ENCODE assay signal across 8 mouse cellular contexts in genomic region chr15:101221298-101222104, GRCm38 (mm10). TPM values are rescaled to one million over a fixed set of nuclear protein-coding genes. Genes with fewer than 3 reads are reported as not detected.
DNase-seq lines count a peak whose midpoint lies in the region; ATAC-seq lines count a peak whose summit lies in the region.

No protein-coding gene starts in this region.

- H3K4me3 ChIP-seq in hindbrain, embryonic 13.5 days: no peak overlapping the region

- peaks cover 33% of the 10 kb centered on the region for H3K27me3 ChIP-seq in hindbrain, embryonic 13.5 days

- H3K9me3 ChIP-seq in hindbrain, embryonic 13.5 days: no peaks in the 10 kb centered on the region

- peak; percentile 91 for DNase-seq in ES-CJ7 (ENCODE audit: low read depth, low spot score)
- DNase-seq in cerebellum, adult 9-10 months: peak; percentile 90
- peak; percentile 79 to 86 for DNase-seq in frontal cortex, postnatal 14 days (ENCODE audit: low spot score in 2 of 2)
- peak; percentile 85 to 98 for DNase-seq in layer of hippocampus, postnatal 25 days (ENCODE audit: extremely low spot score in 1 of 2, low spot score in 1 of 2)
- peak; percentile 96 for DNase-seq in lung, postnatal 10 days
- DNase-seq in retina, postnatal 1 day: peak; percentile 89
- DNase-seq in urinary bladder, postnatal 10 days (ENCODE audit: low spot score): peak; percentile 76

- WGBS in hindbrain, embryonic 13.5 days: 2% methylated on average over 14 of the region's 14 CpGs

- peaks cover 52% of the 10 kb centered on the region for H3K4me1 ChIP-seq in hindbrain, embryonic 13.5 days (replicated peaks)

- no peaks in the 10 kb centered on the region for H3K36me3 ChIP-seq in hindbrain, embryonic 13.5 days

- ATAC-seq in hindbrain, embryonic 13.5 days (ENCODE audit: low FRiP score): peak; percentile 29; the same call in 1 of the 2 replicates

- H3K4me2 ChIP-seq in hindbrain, embryonic 13.5 days: peak overlapping the region; percentile 91

- peak overlapping the region; percentile 68 for H3K27ac ChIP-seq in hindbrain, embryonic 13.5 days

- H3K9ac ChIP-seq in hindbrain, embryonic 13.5 days: no peak overlapping the region

RNA-seq across cellular contexts. Expression of gene Grasp, which starts 2.5 kb away (rescaled TPM):
- polyA plus RNA-seq in hindbrain, embryonic 13.5 days (2015; fragmentation: Nextera tagmentation; extraction: Ambion mirVana): 1.7 and 1.8 TPM in 2 replicates
- 10 to 100 TPM; 73.1 to 77.9 TPM for total RNA-seq in layer of hippocampus, postnatal 25 days (2021)

RNA-seq across cellular contexts. Expression of gene Nr4a1, which starts 32.6 kb away (rescaled TPM):
- 4.9 and 5.0 TPM in 2 replicates for polyA plus RNA-seq in hindbrain, embryonic 13.5 days (2015; fragmentation: Nextera tagmentation; extraction: Ambion mirVana)
- 10 to 100 TPM; 50.5 to 62.3 TPM for total RNA-seq in layer of hippocampus, postnatal 25 days (2021)

RNA-seq across cellular contexts. Expression of gene Acvr1b, which starts 47.6 kb away (rescaled TPM):
- 19.6 and 20.5 TPM in 2 replicates for polyA plus RNA-seq in hindbrain, embryonic 13.5 days (2015; fragmentation: Nextera tagmentation; extraction: Ambion mirVana)
- total RNA-seq in layer of hippocampus, postnatal 25 days (2021): 10 to 100 TPM; 82.8 to 83.1 TPM
